Mouse (Mus musculus) cerebellum, adult 2 months (tissue): Measurements from ENCODE around the gene Mxra7.

ENCODE experiments used
- CTCF ChIP-seq: fragments of 200-500 bp; IDR thresholded peaks from 2 replicates; pipeline ENCODE4 v1.5.1; 2011; ENCODE audit warnings: low read depth, mild to moderate bottlenecking, control low read depth, low read length, moderate library complexity, borderline replicate concordance; ENCODE audit not compliant: insufficient read depth
- POLR2A ChIP-seq: fragments of 200-500 bp; IDR thresholded peaks from 2 replicates; pipeline ENCODE4 v1.6.1; 2011; ENCODE audit warnings: low read length, control low read depth, borderline replicate concordance; ENCODE audit not compliant: insufficient read depth

GRCm38 (mm10) chr11:116822626-116823025 is 5.2 kb downstream of the Mxra7 start:
- no peak for TF ChIP-seq POLR2A
- no peak for TF ChIP-seq CTCF
